Mouse (Mus musculus) heart, postnatal 10 days (tissue): Measurements from ENCODE around the gene Wdr76. TPM values are rescaled to one million over a fixed set of nuclear protein-coding genes. Genes with fewer than 3 reads are reported as not detected.

Experiments
- DNase-seq, 2 experiments: peaks; one replicate each; pipeline ENCODE4 v3.0.0; 2021
- intact Hi-C: fragments of 180-260 bp; cut with DNase I; formaldehyde crosslinking; loops from one replicate; pipeline ENCODE4 v1.15.1; 2025
- total RNA-seq, 2 experiments: library from RNA; stranded (reverse); gene quantifications; 2 replicates each; pipeline ENCODE4 v1.2.3; 2021

The Wdr76 gene
- total RNA-seq, 2 experiments from 2014 or later, result 6.2 to 8.3 TPM

- intact Hi-C loops, result no loop called here
- peak; percentile 68 to 71 for DNase-seq
Observed at GRCm38 (mm10) chr2:121588309-121588694, 81.8 kb downstream of the Wdr76 start.

GRCm38 (mm10) chr2:121594131-121594530, 87.6 kb downstream of the Wdr76 start:
- DNase-seq, result no peak
- intact Hi-C loops, result loop anchor here (2.0 kb wide), 1 partner anchor 19 kb away; no protein-coding TSS in a partner anchor

Other genes starting within 250 kb of the Wdr76 start
- gene Trp53bp1, start 235.3 kb upstream of the Wdr76 start, total RNA-seq, result 10 to 100 TPM; 51.6 to 57.8 TPM
- gene Map1a, start 217.1 kb upstream of the Wdr76 start, total RNA-seq, result 10 to 100 TPM in 1 of 2 experiments, 1 to 10 TPM in 1; 9.6 to 12.2 TPM
- gene Ppip5k1, start 151.3 kb upstream of the Wdr76 start, total RNA-seq, result 10 to 100 TPM; 23.5 to 25.0 TPM
- 1 to 10 TPM; 1.3 to 1.6 TPM for gene Ckmt1, start 149.0 kb upstream of the Wdr76 start, total RNA-seq
- gene Strc, start 119.6 kb upstream of the Wdr76 start, total RNA-seq, result not detected
- 100 to 1,000 TPM; 141 to 172 TPM for gene Pdia3, start 92.9 kb upstream of the Wdr76 start, total RNA-seq
- gene Catsper2, start 92.9 kb upstream of the Wdr76 start, total RNA-seq, result 1 to 10 TPM; 2.2 to 3.2 TPM
- under 1 TPM; 0.14 to 0.25 TPM for gene Ell3, start 62.4 kb upstream of the Wdr76 start, total RNA-seq
- 100 to 1,000 TPM; 407 to 422 TPM for gene Serf2, start 57.5 kb upstream of the Wdr76 start, total RNA-seq
- gene Hypk, start 53.4 kb upstream of the Wdr76 start, total RNA-seq, result 10 to 100 TPM; 22.1 to 23.2 TPM
- gene Serinc4, start 49.9 kb upstream of the Wdr76 start, total RNA-seq, result not detected
- 10 to 100 TPM; 25.4 to 28.7 TPM for gene Mfap1b, start 32.7 kb upstream of the Wdr76 start, total RNA-seq
- 10 to 100 TPM; 27.2 to 28.1 TPM for gene Mfap1a, start 58 bp upstream of the Wdr76 start, total RNA-seq